Mouse (Mus musculus): ENCODE data around the gene Sec61a1. TPM values are rescaled to one million over a fixed set of nuclear protein-coding genes. Genes with fewer than 3 reads are reported as not detected.

Gene Sec61a1
- polyA plus RNA-seq, 1 experiment from 2014 or later = 139 TPM

DNA sequence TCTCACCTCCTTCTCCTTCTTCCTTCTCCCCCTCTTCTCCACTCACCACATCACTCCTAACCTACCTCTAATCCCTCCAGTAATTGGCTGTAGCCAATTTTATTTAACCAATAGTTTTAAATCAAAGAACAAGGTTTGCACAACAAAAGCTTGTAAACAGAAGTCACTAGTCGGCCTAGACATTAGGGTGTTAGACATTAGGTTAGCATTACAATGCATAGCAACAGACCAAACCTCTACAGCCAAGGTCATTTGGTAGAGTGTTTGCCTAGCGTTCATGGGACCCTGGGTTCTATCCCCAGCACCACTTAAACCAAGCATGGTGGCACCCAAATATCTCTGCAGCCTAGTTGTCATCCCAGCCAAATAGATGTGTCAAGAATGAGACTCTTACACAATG lies 64.2 kb downstream of the Sec61a1 start:
- DNase-seq (ENCODE audit: low spot score) = no peak

Other genes starting within 250 kb of the Sec61a1 start
- 107 and 117 TPM in 2 replicates for gene Eefsec, start 72.4 kb downstream of the Sec61a1 start, polyA plus RNA-seq (2015; fragmentation: Nextera tagmentation; extraction: Ambion mirVana)
- 126 and 147 TPM in 2 replicates for gene Ruvbl1, start 53.5 kb downstream of the Sec61a1 start, polyA plus RNA-seq (2015; fragmentation: Nextera tagmentation; extraction: Ambion mirVana)
- 0.13 and 0.21 TPM in 2 replicates for gene Kbtbd12, start 119.0 kb upstream of the Sec61a1 start, polyA plus RNA-seq (2015; fragmentation: Nextera tagmentation; extraction: Ambion mirVana)
- gene Mgll, start 205.5 kb upstream of the Sec61a1 start, polyA plus RNA-seq (2015; fragmentation: Nextera tagmentation; extraction: Ambion mirVana) = 49.5 and 52.6 TPM in 2 replicates